Mouse (Mus musculus) heart, embryonic 16.5 days (tissue): Measurements from ENCODE around the gene Fancd2. TPM values are rescaled to one million over a fixed set of nuclear protein-coding genes. Genes with fewer than 3 reads are reported as not detected.
A peak's percentile ranks its signal among the peaks of the same experiment; 100 is the strongest.

Experiments used
- ATAC-seq: fragments of 200-750 bp; cut with Nextera tagmentation; replicated peaks from 2 replicates; pipeline ENCODE4 v1.8.0; 2017; ENCODE audit warnings: moderate number of reproducible peaks; ENCODE audit not compliant: insufficient read depth, low FRiP score; ENCODE audit errors: extremely low read depth
- H3K27ac ChIP-seq: fragments of 300-500 bp; sonication (generic); 2 replicates; pipeline ENCODE4 v1.5.1; 2014; ENCODE audit warnings: mild to moderate bottlenecking, low read length, control low read depth, moderate library complexity
- H3K27me3 ChIP-seq: fragments of 300-500 bp; sonication (generic); 2 replicates; pipeline ENCODE4 v1.6.1; 2014; ENCODE audit warnings: low read length, mixed read lengths; ENCODE audit not compliant: control insufficient read depth, insufficient read depth
- H3K36me3 ChIP-seq: fragments of 300-500 bp; sonication (generic); 2 replicates; pipeline ENCODE4 v1.6.1; 2014; ENCODE audit not compliant: control insufficient read depth, insufficient read depth
- H3K4me1 ChIP-seq: fragments of 300-500 bp; sonication (generic); 2 replicates; pipeline ENCODE4 v1.6.1; 2014; ENCODE audit warnings: low read length, mixed read lengths; ENCODE audit not compliant: control insufficient read depth, insufficient read depth
- H3K4me2 ChIP-seq: fragments of 300-500 bp; sonication (generic); 2 replicates; pipeline ENCODE4 v1.6.1; 2014; ENCODE audit warnings: low read depth, mild to moderate bottlenecking, control low read depth, low read length
- H3K4me3 ChIP-seq: fragments of 300-500 bp; sonication (generic); 2 replicates; pipeline ENCODE4 v1.5.1; 2014; ENCODE audit warnings: mild to moderate bottlenecking, control low read depth, low read length
- H3K9ac ChIP-seq: fragments of 300-500 bp; sonication (generic); 2 replicates; pipeline ENCODE4 v1.6.1; 2014; ENCODE audit warnings: low read length, control low read depth
- H3K9me3 ChIP-seq: fragments of 300-500 bp; sonication (generic); replicated peaks from 2 replicates; pipeline ENCODE4 v1.6.1; 2016; ENCODE audit warnings: low read length; ENCODE audit not compliant: control insufficient read depth
- WGBS: fragments of 180-500 bp; shearing (Covaris S2); extraction: QIAGEN DNeasy Blood & Tissue Kit; methylation state at CpG from one replicate; pipeline ENCODE4 v1.1.7; 2014; 5-methylcytosine and 5-hydroxymethylcytosine counted together
- polyA plus RNA-seq: library from polyadenylated mRNA; unstranded; fragments of >200 nt; fragmentation: Nextera tagmentation; extraction: Ambion mirVana; gene quantifications from 2 replicates; pipeline ENCODE4 v1.2.1, GENCODE M21; 2015

Gene Fancd2
- polyA plus RNA-seq, 1 experiment from 2014 or later = 8.4 TPM

- peaks cover 10% of the 10 kb centered on the region for H3K4me1 ChIP-seq
Observed at GRCm38 (mm10) chr6:113495071-113495675, 36.3 kb upstream of the Fancd2 start.

GRCm38 (mm10) chr6:113499346-113499745 lies 32.1 kb upstream of the Fancd2 start:
- WGBS = 65% methylated on average over 6 of the region's 6 CpGs
- H3K27me3 ChIP-seq = peaks cover 27% of the 10 kb centered on the region

More at GRCm38 (mm10) chr6:113495071-113495675, 36.3 kb upstream of the Fancd2 start:
- H3K9ac ChIP-seq = peak overlapping the region; percentile 73
- no peak overlapping the region for H3K27ac ChIP-seq
- WGBS = 26% methylated on average over 28 of the region's 28 CpGs
- peak overlapping the region; percentile 86 for H3K4me2 ChIP-seq
- peak overlapping the region; percentile 56 for H3K4me3 ChIP-seq
- H3K36me3 ChIP-seq = no peaks in the 10 kb centered on the region
- H3K27me3 ChIP-seq = peaks cover 9% of the 10 kb centered on the region
- ATAC-seq = no peak
- H3K9me3 ChIP-seq = no peaks in the 10 kb centered on the region

GRCm38 (mm10) chr6:113501388-113502084 lies 29.9 kb upstream of the Fancd2 start, which contains the start of gene Prrt3:
Gene Prrt3, minus strand, starts transcription at chr6:113501931.
- peaks cover 20% of the 10 kb centered on the region for H3K27me3 ChIP-seq
- no peak within 1 kb of the TSS for H3K9ac ChIP-seq
- H3K36me3 ChIP-seq = no peaks in the 10 kb centered on the region
- no peak within 1 kb of the TSS for H3K27ac ChIP-seq
- H3K4me3 ChIP-seq = peak within 1 kb of the TSS; percentile 20
- 0 out of 2 replicates have a peak, but pooled peaks cover 2% of the 10 kb centered on the region for H3K9me3 ChIP-seq
- ATAC-seq = no peak
- peak within 1 kb of the TSS; percentile 36 for H3K4me2 ChIP-seq
- no peaks in the 10 kb centered on the region for H3K4me1 ChIP-seq
- WGBS = 4% methylated on average over 32 of the region's 32 CpGs

More at GRCm38 (mm10) chr6:113499346-113499745, 32.1 kb upstream of the Fancd2 start:
- H3K9me3 ChIP-seq = 0 out of 2 replicates have a peak, but pooled peaks cover 2% of the 10 kb centered on the region
- no peak overlapping the region for H3K27ac ChIP-seq
- H3K36me3 ChIP-seq = no peaks in the 10 kb centered on the region
- no peak overlapping the region for H3K4me2 ChIP-seq
- no peak overlapping the region for H3K4me3 ChIP-seq
- H3K9ac ChIP-seq = no peak overlapping the region
- ATAC-seq = no peak
- H3K4me1 ChIP-seq = peaks cover 10% of the 10 kb centered on the region

GRCm38 (mm10) chr6:113502801-113503200 lies 28.7 kb upstream of the Fancd2 start:
- H3K27ac ChIP-seq = no peak overlapping the region
- H3K9me3 ChIP-seq = 0 out of 2 replicates have a peak, but pooled peaks cover 2% of the 10 kb centered on the region
- peaks cover 20% of the 10 kb centered on the region for H3K27me3 ChIP-seq
- ATAC-seq = no peak
- WGBS = 70% methylated on average over 2 of the region's 2 CpGs
- no peaks in the 10 kb centered on the region for H3K36me3 ChIP-seq
- H3K4me3 ChIP-seq = no peak overlapping the region
- no peak overlapping the region for H3K4me2 ChIP-seq
- no peak overlapping the region for H3K9ac ChIP-seq
- H3K4me1 ChIP-seq = no peaks in the 10 kb centered on the region

- 64% methylated on average over 1 of the region's 1 CpGs for WGBS
- Histone ChIP-seq H3K9ac (no peak overlapping the region), H3K4me1 (peaks cover 6% of the 10 kb centered on the region; the same call in 1 of the 2 replicates), H3K9me3 (0 out of 2 replicates have a peak, but pooled peaks cover 2% of the 10 kb centered on the region), H3K4me3 (no peak overlapping the region), H3K4me2 (no peak overlapping the region), H3K36me3 (no peaks in the 10 kb centered on the region), H3K27me3 (peaks cover 16% of the 10 kb centered on the region), H3K27ac (no peak overlapping the region)
- no peak for ATAC-seq
Observed at GRCm38 (mm10) chr6:113505689-113506088, 25.8 kb upstream of the Fancd2 start.

- Histone ChIP-seq H3K4me1 (peaks cover 6% of the 10 kb centered on the region; the same call in 1 of the 2 replicates), H3K9me3 (0 out of 2 replicates have a peak, but pooled peaks cover 6% of the 10 kb centered on the region), H3K36me3 (no peaks in the 10 kb centered on the region), H3K4me3 (no peak overlapping the region), H3K9ac (no peak overlapping the region), H3K4me2 (no peak overlapping the region), H3K27me3 (peaks cover 2% of the 10 kb centered on the region; the same call in 1 of the 2 replicates), H3K27ac (no peak overlapping the region)
- no peak for ATAC-seq
Observed at GRCm38 (mm10) chr6:113507130-113507529, 24.4 kb upstream of the Fancd2 start.

GRCm38 (mm10) chr6:113508272-113508946 lies 23.1 kb upstream of the Fancd2 start:
- Histone ChIP-seq H3K27me3 (no peaks in the 10 kb centered on the region), H3K4me1 (peaks cover 6% of the 10 kb centered on the region; the same call in 1 of the 2 replicates), H3K36me3 (peaks cover 2% of the 10 kb centered on the region), H3K9me3 (0 out of 2 replicates have a peak, but pooled peaks cover 3% of the 10 kb centered on the region), H3K4me2 (no peak overlapping the region), H3K9ac (no peak overlapping the region), H3K27ac (no peak overlapping the region), H3K4me3 (no peak overlapping the region)
- peak; percentile 32; the same call in 1 of the 2 replicates for ATAC-seq
- WGBS = 40% methylated on average over 7 of the region's 7 CpGs

- Histone ChIP-seq H3K4me3 (no peak overlapping the region), H3K9me3 (0 out of 2 replicates have a peak, but pooled peaks cover 3% of the 10 kb centered on the region), H3K9ac (no peak overlapping the region), H3K4me1 (peaks cover 6% of the 10 kb centered on the region; the same call in 1 of the 2 replicates), H3K27ac (no peak overlapping the region), H3K27me3 (no peaks in the 10 kb centered on the region), H3K4me2 (no peak overlapping the region), H3K36me3 (peaks cover 7% of the 10 kb centered on the region)
- no peak for ATAC-seq
- 68% methylated on average over 5 of the region's 5 CpGs for WGBS
Observed at GRCm38 (mm10) chr6:113508947-113509280, 22.6 kb upstream of the Fancd2 start.
